Mouse (Mus musculus): ENCODE data around the gene Aco2. TPM values are rescaled to one million over a fixed set of nuclear protein-coding genes. Genes with fewer than 3 reads are reported as not detected.
A peak's percentile ranks its signal among the peaks of the same experiment; 100 is the strongest.

The Aco2 gene
- polyA plus RNA-seq, 1 experiment: 368 TPM

- TF ChIP-seq MYOD1 (IDR thresholded peaks at IDR 0.05; ENCODE audit: control insufficient read depth, insufficient read length, low read depth): no peak
- TF ChIP-seq CTCF (IDR thresholded peaks at IDR 0.05; ENCODE audit: control insufficient read depth, insufficient read depth, insufficient read length): no peak
- no peak for TF ChIP-seq MYOG (IDR thresholded peaks at IDR 0.05; ENCODE audit: control insufficient read depth, extremely low read depth, insufficient read length)
- no peak for TF ChIP-seq MAX (IDR thresholded peaks at IDR 0.05)
- TF ChIP-seq CEBPB (IDR thresholded peaks at IDR 0.05; ENCODE audit: low read depth): no peak
- no peak for TF ChIP-seq FOSL1 (IDR thresholded peaks at IDR 0.05; ENCODE audit: insufficient read depth, low read length, poor library complexity, severe bottlenecking)
- no peak for TF ChIP-seq USF1 (IDR thresholded peaks at IDR 0.05; ENCODE audit: low read depth)
- no peak overlapping the region for H3K4me3 ChIP-seq (ENCODE audit: insufficient read depth, poor library complexity, severe bottlenecking)
- H3ac ChIP-seq (ENCODE audit: control insufficient read depth, insufficient read length, low read depth): no peak overlapping the region
- no peaks in the 10 kb centered on the region for H3K27me3 ChIP-seq (ENCODE audit: control insufficient read depth, insufficient read depth, insufficient read length)
- H3K79me2 ChIP-seq (ENCODE audit: control insufficient read depth, insufficient read depth): no peaks in the 10 kb centered on the region
- no peaks in the 10 kb centered on the region for H3K79me3 ChIP-seq (ENCODE audit: low read depth)
- H3K36me3 ChIP-seq (ENCODE audit: control insufficient read depth, insufficient read depth): no peaks in the 10 kb centered on the region
Measured at GRCm38 (mm10) chr15:81836124-81836821, 35.8 kb upstream of the Aco2 start.

GRCm38 (mm10) chr15:81836966-81837920 lies 34.9 kb upstream of the Aco2 start:
- Histone ChIP-seq H3K79me3 (ENCODE audit: low read depth) (no peaks in the 10 kb centered on the region), H3ac (ENCODE audit: control insufficient read depth, insufficient read length, low read depth) (no peak overlapping the region), H3K4me3 (ENCODE audit: insufficient read depth, poor library complexity, severe bottlenecking) (no peak overlapping the region), H3K79me2 (ENCODE audit: control insufficient read depth, insufficient read depth) (no peaks in the 10 kb centered on the region), H3K27me3 (ENCODE audit: control insufficient read depth, insufficient read depth, insufficient read length) (no peaks in the 10 kb centered on the region), H3K36me3 (ENCODE audit: control insufficient read depth, insufficient read depth) (no peaks in the 10 kb centered on the region)
- TF ChIP-seq CEBPB (IDR thresholded peaks at IDR 0.05; ENCODE audit: low read depth) (no peak), MAX (IDR thresholded peaks at IDR 0.05) (no peak), USF1 (IDR thresholded peaks at IDR 0.05; ENCODE audit: low read depth) (no peak), FOSL1 (IDR thresholded peaks at IDR 0.05; ENCODE audit: insufficient read depth, low read length, poor library complexity, severe bottlenecking) (no peak), MYOD1 (IDR thresholded peaks at IDR 0.05; ENCODE audit: control insufficient read depth, insufficient read length, low read depth) (no peak), MYOG (IDR thresholded peaks at IDR 0.05; ENCODE audit: control insufficient read depth, extremely low read depth, insufficient read length) (no peak), CTCF (IDR thresholded peaks at IDR 0.05; ENCODE audit: control insufficient read depth, insufficient read depth, insufficient read length) (no peak)

- Histone ChIP-seq H3ac (ENCODE audit: control insufficient read depth, insufficient read length, low read depth) (no peak overlapping the region), H3K79me3 (ENCODE audit: low read depth) (no peaks in the 10 kb centered on the region), H3K36me3 (ENCODE audit: control insufficient read depth, insufficient read depth) (no peaks in the 10 kb centered on the region), H3K79me2 (ENCODE audit: control insufficient read depth, insufficient read depth) (no peaks in the 10 kb centered on the region), H3K4me3 (ENCODE audit: insufficient read depth, poor library complexity, severe bottlenecking) (no peak overlapping the region), H3K27me3 (ENCODE audit: control insufficient read depth, insufficient read depth, insufficient read length) (no peaks in the 10 kb centered on the region)
- TF ChIP-seq CTCF (IDR thresholded peaks at IDR 0.05; ENCODE audit: control insufficient read depth, insufficient read depth, insufficient read length): no peak
Measured at GRCm38 (mm10) chr15:81838554-81839235, 33.4 kb upstream of the Aco2 start.

- no peak for TF ChIP-seq USF1 (IDR thresholded peaks at IDR 0.05; ENCODE audit: low read depth)
- peak; percentile 21 for TF ChIP-seq MAX (IDR thresholded peaks at IDR 0.05)
- H3K36me3 ChIP-seq (ENCODE audit: control insufficient read depth, insufficient read depth): no peaks in the 10 kb centered on the region
- H3K4me3 ChIP-seq (ENCODE audit: insufficient read depth, poor library complexity, severe bottlenecking): no peak overlapping the region
- H3ac ChIP-seq (ENCODE audit: control insufficient read depth, insufficient read length, low read depth): no peak overlapping the region
- no peaks in the 10 kb centered on the region for H3K79me3 ChIP-seq (ENCODE audit: low read depth)
- H3K27me3 ChIP-seq (ENCODE audit: control insufficient read depth, insufficient read depth, insufficient read length): no peaks in the 10 kb centered on the region
- H3K79me2 ChIP-seq (ENCODE audit: control insufficient read depth, insufficient read depth): no peaks in the 10 kb centered on the region
Measured at GRCm38 (mm10) chr15:81839634-81840033, 32.5 kb upstream of the Aco2 start.

GRCm38 (mm10) chr15:81840306-81840705 lies 31.8 kb upstream of the Aco2 start:
- H3ac ChIP-seq (ENCODE audit: control insufficient read depth, insufficient read length, low read depth): no peak overlapping the region
- H3K36me3 ChIP-seq (ENCODE audit: control insufficient read depth, insufficient read depth): no peaks in the 10 kb centered on the region
- no peak overlapping the region for H3K4me3 ChIP-seq (ENCODE audit: insufficient read depth, poor library complexity, severe bottlenecking)
- no peaks in the 10 kb centered on the region for H3K27me3 ChIP-seq (ENCODE audit: control insufficient read depth, insufficient read depth, insufficient read length)
- TF ChIP-seq CTCF (IDR thresholded peaks at IDR 0.05; ENCODE audit: control insufficient read depth, insufficient read depth, insufficient read length) (no peak), USF1 (IDR thresholded peaks at IDR 0.05; ENCODE audit: low read depth) (no peak), MYOG (IDR thresholded peaks at IDR 0.05; ENCODE audit: control insufficient read depth, extremely low read depth, insufficient read length) (no peak), FOSL1 (IDR thresholded peaks at IDR 0.05; ENCODE audit: insufficient read depth, low read length, poor library complexity, severe bottlenecking) (no peak), MAX (IDR thresholded peaks at IDR 0.05) (no peak), CEBPB (IDR thresholded peaks at IDR 0.05; ENCODE audit: low read depth) (no peak), MYOD1 (IDR thresholded peaks at IDR 0.05; ENCODE audit: control insufficient read depth, insufficient read length, low read depth) (no peak)
- no peaks in the 10 kb centered on the region for H3K79me3 ChIP-seq (ENCODE audit: low read depth)
- no peaks in the 10 kb centered on the region for H3K79me2 ChIP-seq (ENCODE audit: control insufficient read depth, insufficient read depth)
